Mouse (Mus musculus) ES-CJ7 (cell line): ENCODE data around the gene Lsamp.

Source experiments
- DNase-seq: peaks from one replicate; pipeline ENCODE4 v3.0.0; 2011; ENCODE audit warnings: low read depth, low spot score

Lsamp gene

DNA sequence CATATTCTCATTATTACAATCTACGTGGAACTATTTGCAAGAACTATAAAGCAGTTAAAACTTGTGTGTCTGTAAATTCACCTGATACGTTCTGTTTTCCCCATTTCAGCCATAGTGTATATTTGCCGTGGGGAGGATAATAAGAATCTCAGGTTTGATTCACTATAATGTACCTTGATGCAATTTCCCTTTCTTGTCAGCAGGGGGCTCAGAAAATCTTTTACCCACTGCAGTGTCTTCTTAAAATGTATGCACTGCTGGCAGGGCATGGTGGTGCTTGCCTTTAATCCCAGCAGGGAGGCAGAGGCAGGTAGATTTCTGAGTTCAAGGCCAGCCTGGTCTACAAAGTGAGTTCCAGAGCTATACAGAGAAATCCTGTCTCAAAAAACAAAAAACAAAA is 287.7 kb downstream of the Lsamp start:
- peak; percentile 37 for DNase-seq

DNA sequence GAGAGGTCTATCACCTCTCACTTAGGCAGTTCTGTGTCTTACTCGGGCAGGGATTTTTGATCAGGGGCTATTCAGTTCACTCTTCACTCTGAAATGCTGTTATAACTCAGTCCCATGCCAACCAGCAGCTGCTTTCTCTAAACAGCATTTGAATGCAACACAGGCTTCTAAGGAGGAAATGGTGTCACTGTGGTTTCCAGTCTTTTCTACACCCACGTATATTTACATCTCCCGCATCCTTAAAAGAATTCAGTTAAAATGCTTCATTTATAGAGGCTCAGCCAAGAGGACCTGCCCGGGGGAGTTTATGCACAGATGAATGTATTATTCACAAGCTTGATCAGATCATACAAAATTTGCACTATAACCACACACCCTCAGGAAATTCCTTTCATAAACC is 306.0 kb downstream of the Lsamp start:
- DNase-seq, result no peak

DNA sequence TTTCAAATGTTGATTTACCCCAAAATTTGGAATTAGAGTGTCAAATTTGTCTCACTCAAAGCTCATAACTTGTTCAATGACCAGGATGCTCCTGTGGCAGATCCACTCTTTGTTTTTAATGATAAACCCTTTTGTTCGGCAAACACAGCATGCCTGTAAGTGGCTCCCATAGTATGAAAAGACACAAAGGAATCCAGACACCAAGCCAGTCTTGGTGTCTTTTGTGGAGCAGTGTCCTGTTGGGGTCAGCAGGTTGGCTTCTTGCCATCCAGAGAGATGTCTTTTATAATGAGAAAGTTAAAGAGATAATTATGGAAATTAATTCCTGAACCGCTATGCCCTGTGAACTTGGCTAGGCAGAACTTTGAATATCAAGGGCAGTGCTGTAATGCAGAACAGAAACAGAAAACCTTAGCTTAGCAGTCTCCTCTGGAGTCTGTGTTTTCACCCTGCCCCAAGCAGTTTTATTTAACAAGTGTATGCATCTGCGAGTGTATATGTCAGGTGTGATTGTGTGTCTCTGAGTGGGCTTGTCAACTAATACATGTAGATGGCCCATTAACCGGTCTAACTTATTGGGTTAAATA is 310.2 kb downstream of the Lsamp start:
- DNase-seq, result no peak

DNA sequence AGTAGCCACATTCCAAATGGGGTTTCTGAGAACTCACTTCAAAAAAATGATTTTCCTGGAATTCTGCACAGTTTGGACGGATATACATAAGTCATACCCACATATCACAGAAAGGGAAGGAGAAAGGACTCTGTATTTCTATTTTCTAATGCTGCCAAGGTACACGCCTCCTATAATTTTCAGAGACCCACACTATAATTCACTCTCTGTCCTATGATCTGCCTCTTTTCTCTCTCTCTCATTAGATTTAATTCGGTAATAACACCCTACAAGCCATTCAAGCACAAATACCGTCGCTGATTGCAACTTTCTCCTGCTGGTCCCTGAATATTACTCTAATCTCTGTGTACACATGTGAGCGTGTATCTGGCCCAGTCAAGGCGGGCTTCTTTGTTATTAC is 311.1 kb downstream of the Lsamp start:
- DNase-seq, result no peak

DNA sequence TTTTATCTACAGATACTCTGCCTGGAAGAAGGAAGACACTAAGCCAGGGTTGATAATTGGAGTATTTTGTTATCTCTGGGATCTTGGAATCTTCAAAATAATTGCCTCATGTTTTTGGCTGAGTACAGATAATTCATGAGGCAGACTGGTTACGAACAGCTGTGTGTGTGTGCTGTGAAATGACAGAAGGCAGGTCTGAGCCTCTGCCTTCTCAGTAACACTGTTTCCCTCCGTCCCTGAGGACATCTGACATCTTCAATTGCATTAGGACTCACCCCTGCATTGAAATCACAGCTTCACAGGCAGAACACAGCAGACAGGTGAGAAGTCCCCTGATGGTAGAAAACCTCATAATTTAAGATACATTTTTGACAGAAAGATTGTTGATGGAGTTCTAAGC is 323.5 kb downstream of the Lsamp start:
- DNase-seq, result no peak

DNA sequence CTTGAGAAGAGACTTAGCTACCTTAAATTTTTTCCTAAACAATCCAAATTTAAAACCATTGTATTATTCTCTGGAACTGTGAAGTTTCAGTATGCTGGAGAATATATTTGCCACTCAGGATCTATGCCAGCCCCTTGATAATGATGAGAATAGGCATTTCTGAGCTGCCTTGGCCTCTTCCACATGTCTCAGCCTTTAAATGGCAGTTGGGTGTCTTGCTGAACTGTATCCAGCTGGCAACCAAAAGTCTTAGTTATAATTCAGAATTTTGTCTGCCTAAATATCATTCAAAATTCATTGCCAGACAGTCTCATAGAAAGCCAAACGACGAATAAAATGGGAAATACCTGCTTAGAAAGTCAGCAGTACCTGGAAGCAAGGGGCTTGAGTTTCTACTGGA is 332.0 kb downstream of the Lsamp start:
- DNase-seq, result no peak

DNA sequence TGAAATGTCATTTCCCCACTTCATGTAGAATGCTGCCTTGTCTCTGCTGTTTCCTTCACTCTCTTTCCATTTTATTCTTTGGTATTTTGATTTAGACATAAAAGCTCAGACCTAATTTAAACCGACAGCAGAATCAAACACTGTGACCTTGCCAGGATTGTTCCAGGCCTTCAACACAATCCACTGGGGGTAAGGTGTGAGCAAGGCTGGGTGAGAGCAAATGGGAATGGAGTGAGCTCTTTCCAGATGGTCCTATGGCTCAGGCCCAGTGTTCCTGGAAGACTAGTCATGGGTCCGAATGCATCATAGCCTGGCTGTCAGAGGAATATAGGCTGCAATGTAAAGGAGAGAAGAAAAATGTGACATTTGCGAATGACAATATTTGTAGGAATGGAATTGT is 340.6 kb downstream of the Lsamp start:
- no peak for DNase-seq

DNA sequence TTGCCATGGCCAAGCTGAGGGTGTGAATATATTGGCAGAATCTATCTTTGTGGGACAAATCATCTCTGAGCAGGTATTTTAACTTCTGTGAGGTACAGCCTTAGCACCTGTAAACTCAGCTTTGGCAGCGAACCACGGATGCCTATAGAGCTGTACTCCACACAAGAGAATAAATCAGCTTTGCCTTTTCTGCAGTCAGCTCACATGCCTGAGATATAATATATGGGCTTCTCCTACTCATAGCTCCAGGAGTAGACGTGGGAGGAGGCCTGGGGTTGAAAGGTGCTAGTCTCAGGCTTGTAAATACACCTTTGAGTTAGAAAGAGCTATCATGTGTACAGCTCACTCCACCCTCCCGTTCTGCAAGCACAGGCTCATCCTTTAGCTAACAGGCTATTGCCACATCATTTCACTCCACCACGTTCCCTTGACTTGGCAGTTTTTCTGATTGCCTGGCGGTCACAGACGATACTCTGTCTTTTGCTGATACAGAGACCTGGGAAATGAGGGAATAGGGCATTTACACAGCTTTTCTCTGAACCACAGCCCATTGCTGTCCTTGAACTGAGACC is 344.2 kb downstream of the Lsamp start:
- DNase-seq, result no peak

DNA sequence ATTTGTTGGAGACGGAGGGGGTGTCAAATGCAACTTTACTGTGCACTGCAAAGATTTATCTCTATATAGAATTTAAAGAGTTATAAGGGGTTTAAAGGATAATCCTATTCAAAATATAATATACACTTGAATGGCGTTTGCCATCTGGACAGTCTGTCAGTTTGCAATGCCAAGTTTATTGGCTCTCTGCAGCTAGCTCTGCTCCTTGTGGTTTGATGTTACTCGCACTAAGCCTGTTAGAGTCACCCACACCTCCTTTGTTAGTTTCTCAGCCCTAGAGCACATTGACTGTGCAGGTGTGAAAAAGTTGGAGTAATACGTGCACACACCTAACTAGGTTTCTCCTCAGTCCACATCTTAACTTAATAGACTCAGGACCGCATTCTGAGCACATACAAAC is 385.5 kb downstream of the Lsamp start:
- no peak for DNase-seq

DNA sequence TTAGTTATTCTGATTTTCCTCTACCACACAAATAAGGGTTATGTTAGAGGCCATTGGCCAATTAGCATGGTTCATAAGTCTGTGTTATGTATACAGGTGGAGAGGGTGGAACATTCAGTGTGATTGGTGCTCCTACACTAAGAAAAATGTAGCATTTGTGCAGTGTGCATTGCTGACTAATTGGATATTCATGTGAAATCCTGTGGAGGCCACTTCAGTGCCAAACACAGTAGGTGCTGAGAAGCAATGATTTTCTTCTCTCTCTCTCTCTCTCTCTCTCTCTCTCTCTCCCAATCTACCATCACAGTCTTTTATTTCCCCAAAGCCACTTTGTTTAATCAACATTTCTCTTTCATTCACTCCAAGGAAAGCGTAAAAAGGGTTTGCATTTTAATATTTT is 387.1 kb downstream of the Lsamp start:
- no peak for DNase-seq

DNA sequence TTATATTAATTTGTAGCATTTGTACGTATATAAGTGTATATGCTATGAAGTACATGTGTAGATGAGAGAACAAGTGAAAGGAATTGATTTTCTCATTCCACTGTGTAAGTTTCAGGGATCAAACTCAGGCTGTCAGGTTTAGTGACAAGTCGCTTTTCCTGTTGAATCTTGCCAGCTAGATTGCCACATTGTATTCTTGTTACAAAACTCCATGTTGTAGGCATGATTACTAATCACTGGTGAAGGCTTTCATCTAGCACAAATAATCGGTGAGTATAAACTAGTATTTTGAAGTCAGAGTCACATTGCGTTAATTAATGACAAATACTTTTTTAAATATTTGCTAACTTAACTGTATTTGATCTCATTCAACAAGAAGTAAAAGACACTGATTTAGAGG is 391.2 kb downstream of the Lsamp start:
- no peak for DNase-seq

DNA sequence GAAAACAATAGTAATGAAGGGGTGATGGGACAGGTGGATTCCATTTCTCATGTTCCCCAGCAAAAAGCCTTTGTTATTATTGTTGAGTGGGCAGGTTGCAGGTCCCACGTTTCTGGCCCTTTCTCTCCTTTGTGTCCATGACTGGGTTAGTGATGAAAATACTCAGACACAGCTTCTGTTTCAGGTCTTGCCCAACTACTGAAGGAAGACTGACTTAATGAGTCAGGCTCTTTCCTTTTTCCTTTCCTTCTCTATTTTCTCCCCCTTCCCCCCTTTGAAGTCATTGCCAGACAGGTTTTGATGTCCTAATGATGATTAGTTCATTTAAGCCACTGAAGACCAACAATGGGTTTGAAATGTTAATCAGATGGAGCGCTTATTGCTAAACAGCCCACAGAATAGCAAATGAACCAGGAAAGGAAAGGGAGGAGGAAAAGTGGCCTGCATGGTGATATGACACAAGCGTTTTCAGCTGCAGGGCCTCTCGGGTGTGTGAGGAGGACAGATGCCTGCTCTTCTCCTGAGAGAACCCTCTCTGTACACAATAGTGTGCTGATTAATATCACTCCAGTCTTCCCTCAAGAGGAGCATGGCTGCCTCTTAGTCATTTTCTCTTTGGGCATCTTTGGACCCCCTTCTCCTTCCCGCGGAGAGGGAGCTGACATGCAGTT is 393.1 kb downstream of the Lsamp start:
- no peak for DNase-seq

DNA sequence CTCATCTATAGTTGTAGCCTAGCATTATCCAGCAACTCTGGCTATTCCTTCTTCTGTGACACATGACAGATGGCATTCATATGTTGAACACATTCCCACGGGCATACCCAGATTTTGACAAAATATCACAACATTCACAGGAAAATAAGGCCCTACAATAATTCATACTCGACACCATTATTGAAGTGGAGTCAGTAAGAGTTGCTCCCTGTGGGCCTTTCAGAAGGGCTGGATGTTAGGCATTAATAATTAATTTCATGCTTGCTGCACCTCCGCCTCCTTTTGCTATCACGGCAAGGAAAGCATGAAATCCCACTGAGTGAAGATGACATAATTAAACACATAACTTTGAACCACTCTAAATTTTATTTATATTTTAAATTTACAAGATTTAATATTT is 407.9 kb downstream of the Lsamp start:
- no peak for DNase-seq

DNA sequence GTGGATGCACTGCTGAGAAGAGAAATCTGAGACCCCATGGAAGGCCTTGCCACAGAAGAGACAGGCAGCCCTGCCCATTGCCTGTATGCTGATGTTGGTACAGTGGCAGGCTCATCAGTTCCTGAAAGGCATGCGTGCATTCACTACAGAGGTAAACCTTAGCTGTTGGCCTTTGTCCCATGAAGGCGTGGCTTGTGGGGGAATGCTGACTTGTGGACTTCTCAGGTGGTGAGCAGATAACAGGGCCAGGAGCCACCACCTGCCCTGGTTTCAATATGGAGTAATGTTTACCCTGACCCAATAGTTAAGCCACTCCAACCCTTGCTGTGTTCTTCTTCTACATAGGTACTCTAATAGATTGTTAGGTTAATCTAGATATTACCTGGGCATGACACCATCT is 415.4 kb downstream of the Lsamp start:
- DNase-seq, result no peak

DNA sequence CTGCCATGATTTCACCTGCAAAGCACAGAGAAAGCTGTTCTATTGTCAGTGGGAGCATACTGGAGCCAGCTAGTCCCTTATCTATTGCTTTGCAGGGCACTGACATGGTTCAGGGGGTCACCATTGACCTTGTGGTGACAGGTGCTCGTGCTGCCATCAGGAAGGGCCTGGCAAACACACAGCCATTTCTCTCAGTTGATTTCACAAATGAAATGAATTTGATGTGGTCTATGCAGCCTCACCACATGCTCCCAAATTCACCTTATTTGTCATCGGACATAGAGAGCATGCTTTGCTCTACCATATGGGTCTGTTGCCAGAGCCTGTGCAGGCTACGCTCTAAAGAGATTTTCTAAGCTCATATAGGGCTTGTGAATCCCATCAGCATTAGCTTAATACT is 450.1 kb downstream of the Lsamp start:
- no peak for DNase-seq

DNA sequence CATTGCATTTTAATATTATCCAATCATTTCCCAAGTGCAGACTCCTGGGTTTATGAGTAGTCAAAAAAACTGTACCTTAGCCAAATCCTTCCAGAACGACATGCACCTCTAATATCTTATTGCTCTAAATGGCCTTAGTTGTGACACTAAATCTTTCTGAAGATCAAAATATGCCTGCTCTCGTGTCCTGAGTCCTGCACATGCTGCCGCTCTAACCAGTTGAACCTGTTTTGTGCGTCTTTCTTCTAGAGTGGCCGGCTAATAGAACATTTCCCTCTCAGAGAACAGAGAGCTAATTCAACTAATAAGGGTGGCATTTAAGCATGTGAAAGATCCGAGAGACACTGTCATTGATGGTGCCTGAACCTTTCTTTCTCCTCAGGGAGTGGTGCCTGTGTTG is 452.3 kb downstream of the Lsamp start:
- DNase-seq, result no peak

DNA sequence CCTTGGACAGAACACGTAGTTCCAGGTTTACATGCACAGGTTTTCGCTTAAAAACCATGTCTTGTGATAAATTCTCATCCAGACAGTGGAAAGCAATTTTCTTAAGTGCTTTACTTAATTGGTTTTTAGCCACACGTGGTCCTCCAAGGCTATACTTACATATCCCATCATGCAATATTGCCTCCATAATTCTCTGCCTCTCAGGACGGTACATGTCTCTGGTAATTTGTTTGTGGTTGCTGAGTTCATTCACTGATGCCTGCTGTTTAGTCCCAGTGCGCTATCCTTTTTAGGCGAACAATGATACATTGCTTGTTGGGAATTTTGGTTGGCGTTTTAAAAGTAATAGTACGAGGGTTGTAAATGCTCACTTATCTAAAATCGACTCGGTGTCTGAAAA is 453.7 kb downstream of the Lsamp start:
- DNase-seq, result no peak

DNA sequence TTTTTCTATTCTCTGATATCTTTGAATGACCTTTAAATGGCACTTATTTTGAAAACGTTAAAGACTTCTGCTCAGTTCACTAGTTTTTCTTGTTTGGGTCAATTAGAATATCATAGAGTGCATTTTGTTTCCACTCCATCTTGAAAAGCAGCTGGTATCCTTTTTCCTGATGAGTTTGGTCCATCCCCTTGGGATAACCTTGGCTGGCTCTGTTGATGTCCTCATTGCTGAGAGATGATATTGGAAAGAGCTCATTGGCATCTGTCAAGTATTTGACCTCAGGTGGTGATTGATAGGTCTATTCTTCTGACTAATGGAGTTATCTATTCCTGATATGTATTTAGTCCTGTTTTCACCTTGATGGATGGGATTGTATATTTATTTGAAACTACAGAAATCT is 454.7 kb downstream of the Lsamp start:
- DNase-seq, result no peak

DNA sequence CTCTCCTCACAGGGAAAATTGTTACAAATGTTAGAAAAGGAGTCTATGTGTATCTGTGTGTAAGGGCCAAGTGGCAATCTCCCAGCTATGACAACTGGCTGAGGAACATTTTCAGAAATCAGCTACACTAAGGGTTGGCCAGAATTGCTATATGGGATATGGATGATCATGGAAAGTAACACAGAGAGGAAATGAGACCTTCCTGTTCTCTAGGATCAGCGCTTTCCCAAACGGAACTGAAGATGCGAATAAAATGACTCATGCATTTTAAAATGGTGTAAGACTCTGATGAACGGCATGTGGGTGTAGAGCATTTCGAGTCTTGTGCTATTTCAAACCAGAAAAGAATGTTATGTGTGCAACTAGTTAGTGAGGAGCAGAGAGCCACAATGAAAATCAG is 462.4 kb downstream of the Lsamp start:
- no peak for DNase-seq

DNA sequence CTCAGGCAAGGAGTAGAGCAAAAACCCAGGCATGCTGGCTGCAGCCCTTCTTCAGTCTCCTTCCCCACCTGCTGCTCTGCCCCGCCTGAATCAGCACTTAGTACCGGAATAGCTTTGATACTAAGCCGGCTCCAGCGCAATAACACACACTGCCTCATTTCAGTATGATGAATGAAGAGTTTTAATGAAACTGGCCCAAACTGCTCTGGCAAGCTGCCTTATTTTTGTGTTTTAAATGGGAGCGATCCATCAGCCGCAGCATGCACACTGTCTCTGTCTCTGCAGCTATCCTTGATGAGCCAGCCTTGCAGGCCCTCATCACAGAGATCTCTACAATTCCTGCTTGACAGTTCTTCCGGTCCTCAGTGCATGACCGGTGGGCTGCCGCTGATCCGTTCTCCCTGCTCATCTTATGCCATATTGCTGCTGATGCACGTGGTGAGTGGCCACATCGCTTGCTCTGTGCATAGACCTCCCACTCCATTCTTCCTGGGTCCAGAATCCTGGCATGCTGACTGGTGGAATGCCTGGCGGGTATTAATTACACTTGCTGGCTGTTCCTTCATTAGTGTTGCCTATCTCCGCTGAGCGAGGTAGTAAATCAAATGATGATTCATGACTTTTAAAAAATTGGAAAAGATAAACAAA is 479.4 kb downstream of the Lsamp start:
- no peak for DNase-seq

DNA sequence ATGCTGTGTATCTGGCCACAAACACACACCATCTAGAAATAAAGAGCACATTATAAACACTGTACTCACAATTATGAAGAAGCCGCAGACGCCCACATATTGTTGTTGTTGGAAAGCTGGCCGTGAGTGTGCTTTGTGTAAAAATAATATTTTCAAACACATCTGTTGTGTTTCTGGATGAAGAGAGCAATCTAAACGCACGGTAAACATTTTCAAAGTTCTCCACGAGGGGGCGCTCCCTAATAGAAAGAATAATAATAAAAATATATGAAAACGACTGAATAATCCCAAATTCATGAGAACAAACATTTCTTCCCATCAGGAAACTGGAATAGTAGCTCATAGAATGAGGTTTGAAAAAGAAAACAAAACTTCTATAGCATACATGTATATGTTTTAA is 482.4 kb downstream of the Lsamp start:
- DNase-seq, result peak; percentile 5

DNA sequence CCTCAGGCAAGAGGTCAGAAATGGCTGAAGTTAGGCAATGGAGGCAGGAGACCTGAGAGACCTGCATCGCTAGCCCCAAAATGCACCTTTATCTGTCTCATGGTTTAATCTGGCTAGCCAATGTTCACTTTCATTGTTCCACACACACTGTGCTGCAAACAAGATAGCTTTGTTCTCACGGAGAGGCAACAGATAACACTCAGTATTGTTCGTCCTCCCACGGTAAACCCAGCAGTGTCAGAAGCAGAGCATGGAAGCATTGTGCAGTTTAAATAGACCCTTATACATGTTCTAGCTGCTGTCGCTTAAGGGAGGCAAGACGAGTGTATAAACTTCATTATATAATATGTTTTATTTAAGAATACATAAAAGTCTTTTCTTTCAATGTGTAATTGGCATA is 486.8 kb downstream of the Lsamp start:
- no peak for DNase-seq

DNA sequence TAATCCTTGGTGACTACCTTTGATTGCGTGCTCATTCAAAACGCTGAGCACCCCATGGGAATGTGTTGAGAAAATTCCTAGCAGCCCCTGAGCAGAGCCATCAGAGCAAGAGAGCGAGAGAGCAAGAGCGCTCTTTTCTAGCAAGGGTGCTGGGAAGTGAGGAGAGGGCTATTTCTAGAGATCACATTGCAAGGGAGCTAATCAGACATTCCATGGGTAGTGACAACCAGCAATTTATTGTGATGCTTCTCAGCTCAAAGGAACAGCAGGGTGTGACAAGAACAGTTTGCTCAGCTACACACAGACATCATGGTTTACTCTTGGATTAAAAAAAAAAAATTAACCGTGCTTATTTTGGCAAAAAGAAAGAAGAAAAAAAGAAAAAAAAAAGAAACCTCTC is 487.8 kb downstream of the Lsamp start:
- no peak for DNase-seq
